Mouse (Mus musculus) telencephalon, adult 2 months (tissue): ENCODE measurements at regions not wholly inside any gene's neighbourhood (a gene's known extent, or its start where the extent isn't known, plus 50 kb on each side); places are given as distances from the start of the nearest gene placed in this dataset.

Experiments
- DNase-seq: peaks from one replicate; pipeline ENCODE4 v3.0.0-alpha.2; 2011; ENCODE audit warnings: low read depth, low spot score

DNA sequence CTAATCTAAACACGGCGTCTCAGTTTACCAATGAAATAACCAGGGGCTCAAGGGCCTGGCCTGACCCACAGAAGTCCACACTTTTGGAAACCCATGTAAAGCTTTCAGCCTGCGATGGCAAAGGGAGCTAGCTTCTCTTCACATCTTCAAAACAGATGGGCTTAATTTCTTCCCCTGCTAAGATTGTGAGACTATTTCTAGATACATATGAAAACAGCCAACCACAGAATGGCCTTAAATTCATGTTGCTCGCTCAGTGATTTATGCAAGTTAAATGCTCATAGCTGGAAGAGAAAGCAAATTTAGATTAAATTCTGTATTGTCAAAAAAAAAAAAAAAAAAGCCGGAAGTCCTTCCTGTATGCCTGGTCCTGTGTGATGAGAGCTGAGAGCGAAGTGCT is 53.2 kb upstream of the Epha4 start:
- peak; percentile 74 for DNase-seq

DNA sequence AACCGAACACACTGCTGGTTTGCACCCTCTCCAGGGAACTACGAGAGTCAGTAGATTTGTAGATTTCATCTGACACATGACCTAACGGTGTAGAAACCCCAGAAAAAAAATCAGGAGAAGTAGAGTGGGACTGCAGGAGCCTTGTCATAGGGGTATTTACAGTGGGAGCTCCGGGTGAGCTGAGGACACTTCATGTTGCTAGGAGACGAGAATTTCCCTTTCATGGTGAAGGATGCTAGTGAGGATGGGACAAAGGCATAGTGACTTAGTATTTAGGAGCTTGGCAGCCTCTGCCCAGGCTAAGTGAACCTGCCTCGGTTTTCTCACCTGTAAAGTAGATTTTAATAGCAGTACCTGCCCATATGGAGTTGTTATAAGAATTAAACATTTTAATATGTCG is 52.8 kb upstream of the Epha4 start:
- DNase-seq = peak; percentile 26
